Mouse (Mus musculus): ENCODE measurements at regions not wholly inside any gene's neighbourhood (a gene's known extent, or its start where the extent isn't known, plus 50 kb on each side); places are given as distances from the start of the nearest gene placed in this dataset.

GRCm38 (mm10) chr12:77142224-77142623, 95.7 kb upstream of the Fut8 start:
- H3K4me1 ChIP-seq (ENCODE audit: control insufficient read depth, insufficient read depth, low read length), result peaks cover 2% of the 10 kb centered on the region; the same call in 1 of the 2 replicates
- TF ChIP-seq POLR2A (IDR thresholded peaks at IDR 0.05; ENCODE audit: control insufficient read depth, low read depth, low read length) (no peak), CTCF (IDR thresholded peaks at IDR 0.05; ENCODE audit: control insufficient read depth, insufficient read depth, insufficient replicate concordance, low read depth, low read length) (no peak)
- no peaks in the 10 kb centered on the region for H3K27me3 ChIP-seq (ENCODE audit: control insufficient read depth, insufficient read depth, low read length)
- no peak overlapping the region for H3K27ac ChIP-seq (ENCODE audit: control insufficient read depth, insufficient read depth, low read depth, low read length)
- no peak overlapping the region for H3K4me3 ChIP-seq (ENCODE audit: control insufficient read depth, low read depth, low read length)
- no peaks in the 10 kb centered on the region for H3K36me3 ChIP-seq (ENCODE audit: control insufficient read depth, insufficient read depth, low read length)

- Histone ChIP-seq H3K36me3 (ENCODE audit: control insufficient read depth, insufficient read depth, low read length) (no peaks in the 10 kb centered on the region), H3K27me3 (ENCODE audit: control insufficient read depth, insufficient read depth, low read length) (no peaks in the 10 kb centered on the region), H3K27ac (ENCODE audit: control insufficient read depth, insufficient read depth, low read depth, low read length) (no peak overlapping the region), H3K4me3 (ENCODE audit: control insufficient read depth, low read depth, low read length) (no peak overlapping the region), H3K4me1 (ENCODE audit: control insufficient read depth, insufficient read depth, low read length) (peaks cover 2% of the 10 kb centered on the region; the same call in 1 of the 2 replicates)
- TF ChIP-seq CTCF (IDR thresholded peaks at IDR 0.05; ENCODE audit: control insufficient read depth, insufficient read depth, insufficient replicate concordance, low read depth, low read length) (no peak), POLR2A (IDR thresholded peaks at IDR 0.05; ENCODE audit: control insufficient read depth, low read depth, low read length) (no peak)
Measured at GRCm38 (mm10) chr12:77141260-77142201, 96.4 kb upstream of the Fut8 start.

GRCm38 (mm10) chr12:77140656-77141055, 97.3 kb upstream of the Fut8 start:
- Histone ChIP-seq H3K4me3 (ENCODE audit: control insufficient read depth, low read depth, low read length) (no peak overlapping the region), H3K27me3 (ENCODE audit: control insufficient read depth, insufficient read depth, low read length) (no peaks in the 10 kb centered on the region), H3K4me1 (ENCODE audit: control insufficient read depth, insufficient read depth, low read length) (peaks cover 2% of the 10 kb centered on the region; the same call in 1 of the 2 replicates), H3K27ac (ENCODE audit: control insufficient read depth, insufficient read depth, low read depth, low read length) (no peak overlapping the region), H3K36me3 (ENCODE audit: control insufficient read depth, insufficient read depth, low read length) (no peaks in the 10 kb centered on the region)
- TF ChIP-seq POLR2A (IDR thresholded peaks at IDR 0.05; ENCODE audit: control insufficient read depth, low read depth, low read length) (no peak), CTCF (IDR thresholded peaks at IDR 0.05; ENCODE audit: control insufficient read depth, insufficient read depth, insufficient replicate concordance, low read depth, low read length) (no peak)

GRCm38 (mm10) chr12:77140141-77140540, 97.8 kb upstream of the Fut8 start:
- Histone ChIP-seq H3K27ac (ENCODE audit: control insufficient read depth, insufficient read depth, low read depth, low read length) (no peak overlapping the region), H3K27me3 (ENCODE audit: control insufficient read depth, insufficient read depth, low read length) (no peaks in the 10 kb centered on the region), H3K4me1 (ENCODE audit: control insufficient read depth, insufficient read depth, low read length) (peaks cover 2% of the 10 kb centered on the region; the same call in 1 of the 2 replicates), H3K36me3 (ENCODE audit: control insufficient read depth, insufficient read depth, low read length) (no peaks in the 10 kb centered on the region), H3K4me3 (ENCODE audit: control insufficient read depth, low read depth, low read length) (no peak overlapping the region)
- TF ChIP-seq CTCF (IDR thresholded peaks at IDR 0.05; ENCODE audit: control insufficient read depth, insufficient read depth, insufficient replicate concordance, low read depth, low read length), result no peak
- TF ChIP-seq POLR2A (IDR thresholded peaks at IDR 0.05; ENCODE audit: control insufficient read depth, low read depth, low read length), result no peak

- Histone ChIP-seq H3K4me1 (ENCODE audit: control insufficient read depth, insufficient read depth, low read length) (peaks cover 2% of the 10 kb centered on the region; the same call in 1 of the 2 replicates), H3K4me3 (ENCODE audit: control insufficient read depth, low read depth, low read length) (no peak overlapping the region), H3K36me3 (ENCODE audit: control insufficient read depth, insufficient read depth, low read length) (no peaks in the 10 kb centered on the region), H3K27me3 (ENCODE audit: control insufficient read depth, insufficient read depth, low read length) (no peaks in the 10 kb centered on the region), H3K27ac (ENCODE audit: control insufficient read depth, insufficient read depth, low read depth, low read length) (no peak overlapping the region)
- TF ChIP-seq CTCF (IDR thresholded peaks at IDR 0.05; ENCODE audit: control insufficient read depth, insufficient read depth, insufficient replicate concordance, low read depth, low read length) (no peak), POLR2A (IDR thresholded peaks at IDR 0.05; ENCODE audit: control insufficient read depth, low read depth, low read length) (no peak)
Measured at GRCm38 (mm10) chr12:77139718-77140117, 98.2 kb upstream of the Fut8 start.

- Histone ChIP-seq H3K27ac (ENCODE audit: control insufficient read depth, insufficient read depth, low read depth, low read length) (no peak overlapping the region), H3K27me3 (ENCODE audit: control insufficient read depth, insufficient read depth, low read length) (no peaks in the 10 kb centered on the region), H3K4me1 (ENCODE audit: control insufficient read depth, insufficient read depth, low read length) (peaks cover 2% of the 10 kb centered on the region; the same call in 1 of the 2 replicates), H3K4me3 (ENCODE audit: control insufficient read depth, low read depth, low read length) (no peak overlapping the region), H3K36me3 (ENCODE audit: control insufficient read depth, insufficient read depth, low read length) (no peaks in the 10 kb centered on the region)
- no peak for TF ChIP-seq CTCF (IDR thresholded peaks at IDR 0.05; ENCODE audit: control insufficient read depth, insufficient read depth, insufficient replicate concordance, low read depth, low read length)
- TF ChIP-seq POLR2A (IDR thresholded peaks at IDR 0.05; ENCODE audit: control insufficient read depth, low read depth, low read length), result no peak
Measured at GRCm38 (mm10) chr12:77138506-77139201, 99.3 kb upstream of the Fut8 start.

GRCm38 (mm10) chr12:77137291-77137830, 100.6 kb upstream of the Fut8 start:
- no peaks in the 10 kb centered on the region for H3K27me3 ChIP-seq (ENCODE audit: control insufficient read depth, insufficient read depth, low read length)
- TF ChIP-seq CTCF (IDR thresholded peaks at IDR 0.05; ENCODE audit: control insufficient read depth, insufficient read depth, insufficient replicate concordance, low read depth, low read length) (no peak), POLR2A (IDR thresholded peaks at IDR 0.05; ENCODE audit: control insufficient read depth, low read depth, low read length) (no peak)
- H3K4me1 ChIP-seq (ENCODE audit: control insufficient read depth, insufficient read depth, low read length), result no peaks in the 10 kb centered on the region
- no peak overlapping the region for H3K4me3 ChIP-seq (ENCODE audit: control insufficient read depth, low read depth, low read length)
- H3K36me3 ChIP-seq (ENCODE audit: control insufficient read depth, insufficient read depth, low read length), result no peaks in the 10 kb centered on the region
- H3K27ac ChIP-seq (ENCODE audit: control insufficient read depth, insufficient read depth, low read depth, low read length), result no peak overlapping the region
